Mouse (Mus musculus) neural tube, embryonic 14.5 days (tissue): ENCODE data around the gene Lurap1. TPM values are rescaled to one million over a fixed set of nuclear protein-coding genes. Genes with fewer than 3 reads are reported as not detected.

ENCODE experiments used
- ATAC-seq: fragments of 200-750 bp; cut with Nextera tagmentation; 2 replicates; pipeline ENCODE4 v1.8.0; 2017; ENCODE audit warnings: low read depth, mild to moderate bottlenecking, moderate TSS enrichment, moderate library complexity
- H3K27ac ChIP-seq: fragments of 300-500 bp; sonication (generic); 2 replicates; pipeline ENCODE4 v1.5.1; 2014; ENCODE audit warnings: low read depth, mild to moderate bottlenecking, control low read depth, low read length, moderate library complexity, mixed read lengths
- H3K27me3 ChIP-seq: fragments of 300-500 bp; sonication (generic); 2 replicates; pipeline ENCODE4 v1.6.1; 2014; ENCODE audit warnings: low read length; ENCODE audit not compliant: control insufficient read depth, insufficient read depth
- H3K36me3 ChIP-seq: fragments of 300-500 bp; sonication (generic); 2 replicates; pipeline ENCODE4 v1.6.1; 2014; ENCODE audit warnings: low read length, mixed read lengths; ENCODE audit not compliant: control insufficient read depth, insufficient read depth
- H3K4me1 ChIP-seq: fragments of 300-500 bp; sonication (generic); 2 replicates; pipeline ENCODE4 v1.6.1; 2014; ENCODE audit warnings: low read length; ENCODE audit not compliant: control insufficient read depth, insufficient read depth
- H3K4me2 ChIP-seq: fragments of 300-500 bp; sonication (generic); 2 replicates; pipeline ENCODE4 v1.6.1; 2014; ENCODE audit warnings: mild to moderate bottlenecking, low read depth, low read length, control low read depth
- H3K4me3 ChIP-seq: fragments of 300-500 bp; sonication (generic); 2 replicates; pipeline ENCODE4 v1.5.1; 2014; ENCODE audit warnings: low read depth, low read length, control low read depth, mixed read lengths
- H3K9ac ChIP-seq: fragments of 300-500 bp; sonication (generic); replicated peaks from 2 replicates; pipeline ENCODE4 v1.6.1; 2014; ENCODE audit warnings: low read depth, mild to moderate bottlenecking, control low read depth, low read length, mixed read lengths
- H3K9me3 ChIP-seq: fragments of 300-500 bp; sonication (generic); 2 replicates; pipeline ENCODE4 v1.6.1; 2016; ENCODE audit warnings: low read length; ENCODE audit not compliant: control insufficient read depth
- WGBS: fragments of 180-500 bp; shearing (Covaris S2); extraction: QIAGEN DNeasy Blood & Tissue Kit; methylation state at CpG from one replicate; pipeline ENCODE4 v1.1.7; 2014; 5-methylcytosine and 5-hydroxymethylcytosine counted together
- polyA plus RNA-seq: library from polyadenylated mRNA; unstranded; fragments of >200 nt; fragmentation: Nextera tagmentation; extraction: Ambion mirVana; gene quantifications from 2 replicates; pipeline ENCODE4 v1.2.1, GENCODE M21; 2014

Lurap1 gene
- 2.1 and 2.9 TPM in 2 replicates for polyA plus RNA-seq

- peak within 1 kb of the TSS; percentile 94 for H3K9ac ChIP-seq
- 80% methylated on average over 6 of the region's 6 CpGs for WGBS
- peaks cover 7% of the 10 kb centered on the region for H3K4me1 ChIP-seq
- peak within 1 kb of the TSS; percentile 70 for H3K4me3 ChIP-seq
- H3K27me3 ChIP-seq: no peaks in the 10 kb centered on the region
- H3K27ac ChIP-seq: peak within 1 kb of the TSS; percentile 78
- H3K9me3 ChIP-seq: no peaks in the 10 kb centered on the region
- H3K36me3 ChIP-seq: peaks cover 30% of the 10 kb centered on the region
- peak within 1 kb of the TSS; percentile 73 for H3K4me2 ChIP-seq
- no peak for ATAC-seq
Measured at GRCm38 (mm10) chr4:116151238-116151637, at the start of gene Lurap1. Lurap1 (minus strand) TSS chr4:116151338.

- no peak overlapping the region for H3K9ac ChIP-seq
- H3K4me1 ChIP-seq: no peaks in the 10 kb centered on the region
- H3K36me3 ChIP-seq: no peaks in the 10 kb centered on the region
- no peak overlapping the region for H3K4me3 ChIP-seq
- H3K9me3 ChIP-seq: no peaks in the 10 kb centered on the region
- WGBS: 90% methylated on average over 2 of the region's 2 CpGs
- no peak overlapping the region for H3K4me2 ChIP-seq
- no peak for ATAC-seq
- no peak overlapping the region for H3K27ac ChIP-seq
- no peaks in the 10 kb centered on the region for H3K27me3 ChIP-seq
Measured at GRCm38 (mm10) chr4:116198422-116198821, 47.3 kb upstream of the Lurap1 start.

- H3K9me3 ChIP-seq: no peaks in the 10 kb centered on the region
- H3K36me3 ChIP-seq: no peaks in the 10 kb centered on the region
- no peaks in the 10 kb centered on the region for H3K27me3 ChIP-seq
- no peak overlapping the region for H3K27ac ChIP-seq
- no peak for ATAC-seq
- H3K4me3 ChIP-seq: no peak overlapping the region
- H3K4me2 ChIP-seq: no peak overlapping the region
- no peak overlapping the region for H3K9ac ChIP-seq
- WGBS: 73% methylated on average over 9 of the region's 9 CpGs
- H3K4me1 ChIP-seq: no peaks in the 10 kb centered on the region
Measured at GRCm38 (mm10) chr4:116193583-116194383, 42.6 kb upstream of the Lurap1 start.

GRCm38 (mm10) chr4:116192286-116192835 is 41.2 kb upstream of the Lurap1 start:
- Histone ChIP-seq H3K36me3 (no peaks in the 10 kb centered on the region), H3K9ac (no peak overlapping the region), H3K4me3 (no peak overlapping the region), H3K9me3 (no peaks in the 10 kb centered on the region), H3K27me3 (no peaks in the 10 kb centered on the region), H3K4me1 (no peaks in the 10 kb centered on the region), H3K4me2 (no peak overlapping the region), H3K27ac (no peak overlapping the region)
- 34% methylated on average over 4 of the region's 4 CpGs for WGBS
- ATAC-seq: no peak

GRCm38 (mm10) chr4:116185083-116185482 is 33.9 kb upstream of the Lurap1 start:
- Histone ChIP-seq H3K36me3 (no peaks in the 10 kb centered on the region), H3K4me1 (no peaks in the 10 kb centered on the region), H3K9ac (no peak overlapping the region), H3K4me3 (no peak overlapping the region), H3K27me3 (no peaks in the 10 kb centered on the region), H3K27ac (no peak overlapping the region), H3K9me3 (no peaks in the 10 kb centered on the region), H3K4me2 (no peak overlapping the region)
- 92% methylated on average over 4 of the region's 4 CpGs for WGBS
- no peak for ATAC-seq

- no peaks in the 10 kb centered on the region for H3K9me3 ChIP-seq
- H3K27me3 ChIP-seq: no peaks in the 10 kb centered on the region
- no peak overlapping the region for H3K27ac ChIP-seq
- H3K9ac ChIP-seq: no peak overlapping the region
- ATAC-seq: no peak
- no peaks in the 10 kb centered on the region for H3K36me3 ChIP-seq
- H3K4me2 ChIP-seq: 0 out of 2 replicates have a peak overlapping the region, but pooled peaks have one; percentile 4
- H3K4me3 ChIP-seq: no peak overlapping the region
- no peaks in the 10 kb centered on the region for H3K4me1 ChIP-seq
- 16% methylated on average over 12 of the region's 12 CpGs for WGBS
Measured at GRCm38 (mm10) chr4:116182745-116183144, 31.6 kb upstream of the Lurap1 start.

- Histone ChIP-seq H3K27ac (no peak overlapping the region), H3K4me3 (no peak overlapping the region), H3K9ac (no peak overlapping the region), H3K9me3 (no peaks in the 10 kb centered on the region), H3K4me2 (no peak overlapping the region), H3K36me3 (no peaks in the 10 kb centered on the region), H3K27me3 (no peaks in the 10 kb centered on the region), H3K4me1 (no peaks in the 10 kb centered on the region)
- 40% methylated on average over 3 of the region's 3 CpGs for WGBS
- no peak for ATAC-seq
Measured at GRCm38 (mm10) chr4:116182079-116182478, 30.9 kb upstream of the Lurap1 start.

GRCm38 (mm10) chr4:116177140-116177539 is 26.0 kb upstream of the Lurap1 start:
- peak overlapping the region; percentile 29; the same call in 1 of the 2 replicates for H3K4me2 ChIP-seq
- H3K4me3 ChIP-seq: no peak overlapping the region
- H3K36me3 ChIP-seq: no peaks in the 10 kb centered on the region
- H3K27me3 ChIP-seq: no peaks in the 10 kb centered on the region
- H3K9ac ChIP-seq: no peak overlapping the region
- no peaks in the 10 kb centered on the region for H3K9me3 ChIP-seq
- no peak for ATAC-seq
- no peak overlapping the region; the same call in 1 of the 2 replicates for H3K27ac ChIP-seq
- WGBS: 27% methylated on average over 5 of the region's 5 CpGs
- no peaks in the 10 kb centered on the region for H3K4me1 ChIP-seq

GRCm38 (mm10) chr4:116176543-116176988 is 25.4 kb upstream of the Lurap1 start:
- peak overlapping the region; percentile 52 for H3K27ac ChIP-seq
- 27% methylated on average over 10 of the region's 10 CpGs for WGBS
- peak; percentile 86; the same call in 1 of the 2 replicates for ATAC-seq
- H3K27me3 ChIP-seq: no peaks in the 10 kb centered on the region
- peak overlapping the region; percentile 29; the same call in 1 of the 2 replicates for H3K4me2 ChIP-seq
- H3K36me3 ChIP-seq: no peaks in the 10 kb centered on the region
- H3K4me1 ChIP-seq: no peaks in the 10 kb centered on the region
- no peak overlapping the region for H3K9ac ChIP-seq
- H3K9me3 ChIP-seq: no peaks in the 10 kb centered on the region
- no peak overlapping the region for H3K4me3 ChIP-seq
